Mouse (Mus musculus): ENCODE measurements around the gene Ryr1. TPM values are rescaled to one million over a fixed set of nuclear protein-coding genes. Genes with fewer than 3 reads are reported as not detected.
A peak's percentile ranks its signal among the peaks of the same experiment; 100 is the strongest.

Ryr1 gene
- total and polyA plus RNA-seq, 2 experiments from 2014 or later, result 0.04 to 0.15 TPM

DNA sequence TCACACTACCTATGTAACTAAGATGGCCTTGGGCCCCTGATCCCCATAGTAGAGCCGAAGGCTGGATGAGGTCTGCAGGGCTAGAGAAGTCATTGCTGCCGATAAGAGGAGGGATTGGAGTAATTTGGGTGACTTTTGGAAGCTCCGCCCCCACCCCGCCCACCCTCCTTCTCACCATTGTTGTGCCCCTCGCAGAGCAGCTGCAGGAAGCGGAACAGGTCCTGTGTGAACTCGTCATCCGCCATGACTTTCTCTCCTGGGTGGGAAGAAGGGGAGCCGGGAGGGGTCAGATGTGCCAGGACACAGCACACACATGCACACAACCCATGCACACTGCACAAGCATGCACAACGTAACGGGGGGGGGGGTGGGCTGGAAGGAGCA lies 81.3 kb downstream of the Ryr1 start:
- Histone ChIP-seq H3K4me3 (ENCODE audit: low read depth, low read length) (no peak overlapping the region), H3K27me3 (ENCODE audit: control insufficient read depth, insufficient read depth, low read length) (peaks cover 31% of the 10 kb centered on the region), H3K27ac (ENCODE audit: low read depth) (no peak overlapping the region), H3K4me2 (ENCODE audit: low read depth, low read length) (0 out of 2 replicates have a peak overlapping the region, but pooled peaks have one; percentile 13), H3K4me1 (ENCODE audit: control insufficient read depth, insufficient read depth) (peaks cover 7% of the 10 kb centered on the region; the same call in 1 of the 2 replicates), H3K9ac (replicated peaks; ENCODE audit: low read depth, low read length) (no peak overlapping the region), H3K9me3 (replicated peaks; ENCODE audit: control insufficient read depth, low read length) (0 out of 2 replicates have a peak, but pooled peaks cover 5% of the 10 kb centered on the region), H3K36me3 (replicated peaks; ENCODE audit: control insufficient read depth, insufficient read depth, low read length) (no peaks in the 10 kb centered on the region)
- ATAC-seq (ENCODE audit: insufficient read depth, low read depth) (no peak), DNase-seq (ENCODE audit: low spot score) (no peak)
- 54% methylated on average over 11 of the region's 11 CpGs for WGBS
- TF ChIP-seq EP300 (IDR thresholded peaks at IDR 0.05; ENCODE audit: low read depth), result no peak
- no peak for TF ChIP-seq CTCF (IDR thresholded peaks at IDR 0.05; ENCODE audit: low read depth)

DNA sequence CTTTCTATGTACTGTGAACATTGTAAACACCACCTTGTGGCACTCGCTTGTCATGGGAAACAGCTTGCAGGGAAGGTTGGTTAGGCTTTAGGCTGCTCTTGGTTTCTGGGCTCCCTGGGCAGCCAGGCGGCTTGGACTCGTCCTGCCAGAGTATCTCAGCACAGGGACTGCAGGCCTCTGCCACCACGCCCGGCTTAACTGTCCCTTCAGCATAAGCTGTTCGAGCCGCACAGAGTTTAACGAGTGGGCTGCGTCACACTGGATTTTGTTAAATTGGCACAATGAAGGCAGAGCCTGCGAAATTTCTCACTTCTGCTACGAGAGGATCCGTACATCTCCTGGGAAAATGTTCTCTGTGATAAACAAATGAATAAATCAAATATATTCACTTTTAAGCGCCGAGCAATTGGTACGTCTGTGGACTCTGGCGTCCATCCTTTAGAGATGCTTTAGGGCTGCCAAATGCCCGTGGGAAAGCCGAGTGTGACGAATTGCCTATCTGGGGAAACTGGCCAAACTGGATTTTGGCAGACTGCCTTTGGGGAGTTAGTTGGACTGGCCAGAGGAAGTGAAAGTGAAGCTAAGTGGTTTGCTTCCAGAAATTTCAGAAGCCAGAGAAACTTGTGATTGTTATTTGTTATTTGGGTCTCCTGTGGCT lies 81.8 kb downstream of the Ryr1 start:
- 61% methylated on average over 19 of the region's 19 CpGs for WGBS
- Histone ChIP-seq H3K9me3 (replicated peaks; ENCODE audit: control insufficient read depth, low read length) (0 out of 2 replicates have a peak, but pooled peaks cover 2% of the 10 kb centered on the region), H3K4me3 (ENCODE audit: low read depth, low read length) (no peak overlapping the region), H3K27me3 (ENCODE audit: control insufficient read depth, insufficient read depth, low read length) (peaks cover 31% of the 10 kb centered on the region), H3K9ac (replicated peaks; ENCODE audit: low read depth, low read length) (no peak overlapping the region), H3K4me1 (ENCODE audit: control insufficient read depth, insufficient read depth) (peaks cover 7% of the 10 kb centered on the region; the same call in 1 of the 2 replicates), H3K36me3 (replicated peaks; ENCODE audit: control insufficient read depth, insufficient read depth, low read length) (no peaks in the 10 kb centered on the region), H3K27ac (ENCODE audit: low read depth) (peak overlapping the region; percentile 27; the same call in 1 of the 2 replicates), H3K4me2 (ENCODE audit: low read depth, low read length) (0 out of 2 replicates have a peak overlapping the region, but pooled peaks have one; percentile 13)
- no peak for TF ChIP-seq EP300 (IDR thresholded peaks at IDR 0.05; ENCODE audit: low read depth)
- ATAC-seq (ENCODE audit: insufficient read depth, low read depth) (no peak), DNase-seq (ENCODE audit: low spot score) (peak; percentile 36)

DNA sequence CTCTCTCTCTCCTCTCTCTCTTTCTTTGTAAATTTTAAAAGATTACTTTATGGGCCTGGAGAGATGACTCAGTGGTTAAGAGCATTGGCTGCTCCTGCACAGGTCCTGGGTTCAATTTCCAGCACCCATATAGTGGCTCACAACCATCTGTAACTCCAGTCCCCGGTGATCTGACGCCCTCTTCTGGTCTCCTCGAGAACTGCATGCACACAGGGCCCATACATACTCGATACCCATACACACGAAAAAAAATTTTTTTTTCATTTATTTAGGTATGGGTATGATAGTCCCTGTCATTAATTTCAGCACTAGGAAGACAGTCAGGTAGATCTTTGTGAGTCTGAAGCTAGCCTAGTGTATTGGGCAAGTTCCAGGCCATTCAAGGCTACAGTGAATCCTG lies 83.8 kb downstream of the Ryr1 start:
- no peak for ATAC-seq (ENCODE audit: insufficient read depth, low read depth)
- Histone ChIP-seq H3K27ac (ENCODE audit: low read depth) (no peak overlapping the region), H3K9me3 (replicated peaks; ENCODE audit: control insufficient read depth, low read length) (no peaks in the 10 kb centered on the region), H3K9ac (replicated peaks; ENCODE audit: low read depth, low read length) (no peak overlapping the region), H3K4me3 (ENCODE audit: low read depth, low read length) (no peak overlapping the region), H3K36me3 (replicated peaks; ENCODE audit: control insufficient read depth, insufficient read depth, low read length) (no peaks in the 10 kb centered on the region), H3K4me1 (ENCODE audit: control insufficient read depth, insufficient read depth) (peaks cover 7% of the 10 kb centered on the region; the same call in 1 of the 2 replicates), H3K27me3 (ENCODE audit: control insufficient read depth, insufficient read depth, low read length) (peaks cover 31% of the 10 kb centered on the region), H3K4me2 (ENCODE audit: low read depth, low read length) (no peak overlapping the region)
- DNase-seq (ENCODE audit: low spot score), result no peak
- TF ChIP-seq EP300 (IDR thresholded peaks at IDR 0.05; ENCODE audit: low read depth), result no peak
- TF ChIP-seq CTCF (IDR thresholded peaks at IDR 0.05; ENCODE audit: low read depth), result no peak
- WGBS, result 71% methylated on average over 5 of the region's 5 CpGs

DNA sequence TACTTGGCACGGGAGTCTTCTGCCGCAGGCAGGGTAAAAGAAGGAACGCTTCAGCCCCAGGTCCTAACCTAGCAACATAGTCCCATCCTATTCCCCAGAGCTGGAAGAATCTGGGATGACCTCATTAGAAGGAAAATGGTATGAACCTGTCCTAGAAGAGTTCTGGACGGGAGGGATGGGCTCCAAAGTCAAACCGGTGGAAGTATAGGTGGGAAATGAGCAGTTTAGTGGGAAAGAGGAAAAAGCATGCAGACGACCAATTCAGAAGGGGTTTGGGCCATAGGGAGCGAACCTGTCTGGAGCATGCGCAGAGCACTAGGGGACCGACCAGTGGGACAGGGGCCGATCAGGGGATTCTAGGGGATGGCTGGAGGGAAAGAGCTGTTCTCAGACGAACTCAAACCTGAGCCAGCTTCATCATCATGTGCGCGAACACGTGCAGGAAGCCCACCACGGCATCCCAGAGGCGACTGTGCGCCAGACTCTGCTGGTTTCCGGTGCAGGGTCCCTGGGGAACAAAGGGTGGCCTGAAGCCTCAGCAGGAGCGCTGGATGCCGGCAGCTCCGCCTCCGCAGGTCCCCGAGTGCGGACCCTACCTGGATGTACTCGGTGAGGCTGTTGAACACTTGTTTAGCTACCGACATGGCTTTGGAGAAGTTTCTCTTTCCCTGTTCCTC lies 84.9 kb downstream of the Ryr1 start:
- Histone ChIP-seq H3K27me3 (ENCODE audit: control insufficient read depth, insufficient read depth, low read length) (peaks cover 21% of the 10 kb centered on the region), H3K4me3 (ENCODE audit: low read depth, low read length) (peak overlapping the region; percentile 26), H3K36me3 (replicated peaks; ENCODE audit: control insufficient read depth, insufficient read depth, low read length) (no peaks in the 10 kb centered on the region), H3K4me1 (ENCODE audit: control insufficient read depth, insufficient read depth) (peaks cover 7% of the 10 kb centered on the region; the same call in 1 of the 2 replicates), H3K4me2 (ENCODE audit: low read depth, low read length) (peak overlapping the region; percentile 57), H3K9ac (replicated peaks; ENCODE audit: low read depth, low read length) (0 out of 2 replicates have a peak overlapping the region, but pooled peaks have one; percentile 19), H3K9me3 (replicated peaks; ENCODE audit: control insufficient read depth, low read length) (no peaks in the 10 kb centered on the region), H3K27ac (ENCODE audit: low read depth) (no peak overlapping the region)
- TF ChIP-seq EP300 (IDR thresholded peaks at IDR 0.05; ENCODE audit: low read depth), result no peak
- TF ChIP-seq CTCF (IDR thresholded peaks at IDR 0.05; ENCODE audit: low read depth), result no peak
- ATAC-seq (ENCODE audit: insufficient read depth, low read depth) (no peak), DNase-seq (ENCODE audit: low spot score) (no peak)
- 1% methylated on average over 26 of the region's 26 CpGs for WGBS

DNA sequence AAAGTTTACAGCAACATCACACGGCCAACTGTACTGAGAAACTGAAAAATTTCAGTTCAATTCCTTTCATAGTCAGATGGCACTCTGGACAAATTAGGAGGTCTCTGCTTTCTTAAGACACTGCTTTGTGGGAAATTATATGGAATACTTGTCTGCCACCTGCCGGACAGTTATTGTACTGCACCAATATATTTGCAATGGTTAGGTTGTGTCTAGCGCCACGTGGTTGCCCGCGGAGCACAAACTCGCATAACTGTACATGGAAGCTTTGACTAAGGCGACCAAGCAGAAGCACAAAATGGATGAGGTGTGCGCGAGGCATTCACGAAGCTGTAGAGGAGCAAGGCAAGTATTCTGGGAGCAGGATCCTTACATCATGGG lies 85.4 kb downstream of the Ryr1 start:
- no peak overlapping the region for H3K9ac ChIP-seq (replicated peaks; ENCODE audit: low read depth, low read length)

More for the DNA sequence above, 85.4 kb downstream of the Ryr1 start:
- WGBS, result under 1% methylated on average over 11 of the region's 11 CpGs
- TF ChIP-seq CTCF (IDR thresholded peaks at IDR 0.05; ENCODE audit: low read depth) (peak; percentile 87), EP300 (IDR thresholded peaks at IDR 0.05; ENCODE audit: low read depth) (no peak)
- Histone ChIP-seq H3K4me3 (ENCODE audit: low read depth, low read length) (peak overlapping the region; percentile 26), H3K27ac (ENCODE audit: low read depth) (no peak overlapping the region), H3K4me2 (ENCODE audit: low read depth, low read length) (peak overlapping the region; percentile 57), H3K36me3 (replicated peaks; ENCODE audit: control insufficient read depth, insufficient read depth, low read length) (no peaks in the 10 kb centered on the region), H3K9me3 (replicated peaks; ENCODE audit: control insufficient read depth, low read length) (no peaks in the 10 kb centered on the region), H3K27me3 (ENCODE audit: control insufficient read depth, insufficient read depth, low read length) (peaks cover 18% of the 10 kb centered on the region), H3K4me1 (ENCODE audit: control insufficient read depth, insufficient read depth) (peaks cover 7% of the 10 kb centered on the region; the same call in 1 of the 2 replicates)
- peak; percentile 80 for DNase-seq (ENCODE audit: low spot score)
- ATAC-seq (ENCODE audit: insufficient read depth, low read depth), result peak; percentile 51
